Mouse (Mus musculus) limb, embryonic 14.5 days (tissue): ENCODE measurements around the gene Mios. TPM values are rescaled to one million over a fixed set of nuclear protein-coding genes. Genes with fewer than 3 reads are reported as not detected.

ENCODE experiments used
- ATAC-seq: fragments of 200-750 bp; cut with Nextera tagmentation; 2 replicates; pipeline ENCODE4 v1.8.0; 2017; ENCODE audit warnings: low read depth, moderate number of reproducible peaks, moderate TSS enrichment; ENCODE audit not compliant: low FRiP score
- DNase-seq: peaks from one replicate; pipeline ENCODE4 v3.0.0-alpha.2; 2015; ENCODE audit warnings: low spot score
- H3K27ac ChIP-seq: fragments of 300-500 bp; sonication (generic); replicated peaks from 2 replicates; pipeline ENCODE4 v1.5.1; 2014; ENCODE audit warnings: low read depth, mild to moderate bottlenecking, low read length, moderate library complexity, mixed read lengths
- H3K27me3 ChIP-seq: fragments of 300-500 bp; sonication (generic); 2 replicates; pipeline ENCODE4 v1.6.1; 2014; ENCODE audit warnings: low read length, mixed read lengths; ENCODE audit not compliant: control insufficient read depth, insufficient read depth
- H3K36me3 ChIP-seq: fragments of 300-500 bp; sonication (generic); 2 replicates; pipeline ENCODE4 v1.6.1; 2014; ENCODE audit warnings: mild to moderate bottlenecking, low read length, moderate library complexity, mixed read lengths; ENCODE audit not compliant: control insufficient read depth, insufficient read depth
- H3K4me1 ChIP-seq: fragments of 300-500 bp; sonication (generic); 2 replicates; pipeline ENCODE4 v1.6.1; 2014; ENCODE audit warnings: antibody characterized with exemption, low read length, mixed read lengths; ENCODE audit not compliant: control insufficient read depth, insufficient read depth
- H3K4me2 ChIP-seq: fragments of 300-500 bp; sonication (generic); replicated peaks from 2 replicates; pipeline ENCODE4 v1.6.1; 2014; ENCODE audit warnings: low read depth, mild to moderate bottlenecking, low read length, moderate library complexity; ENCODE audit not compliant: severe bottlenecking
- H3K4me3 ChIP-seq: fragments of 300-500 bp; sonication (generic); replicated peaks from 2 replicates; pipeline ENCODE4 v1.5.1; 2014; ENCODE audit warnings: low read length
- H3K9ac ChIP-seq: fragments of 300-500 bp; sonication (generic); 2 replicates; pipeline ENCODE4 v1.6.1; 2014; ENCODE audit warnings: mild to moderate bottlenecking, low read depth, low read length, moderate library complexity; ENCODE audit not compliant: severe bottlenecking
- H3K9me3 ChIP-seq: fragments of 300-500 bp; sonication (generic); 2 replicates; pipeline ENCODE4 v1.6.1; 2016; ENCODE audit warnings: low read length; ENCODE audit not compliant: control insufficient read depth
- POLR2A ChIP-seq: fragments of 200-500 bp; IDR thresholded peaks from 2 replicates; pipeline ENCODE4 v1.8.0; 2012; ENCODE audit warnings: inconsistent platforms, mild to moderate bottlenecking, moderate library complexity, borderline replicate concordance; ENCODE audit not compliant: insufficient read depth, insufficient read length; ENCODE audit errors: extremely low read depth
- WGBS: fragments of 180-500 bp; shearing (Covaris S2); extraction: QIAGEN DNeasy Blood & Tissue Kit; methylation state at CpG from one replicate; pipeline ENCODE4 v1.1.7; 2014; 5-methylcytosine and 5-hydroxymethylcytosine counted together
- polyA plus RNA-seq, 2 experiments: library from polyadenylated mRNA; depleted of rRNA in 1 of 2; stranded (reverse) in 1 of 2; unstranded in 1 of 2; fragments of >200 nt; fragmentation: Nextera tagmentation in 1 of 2; extraction: Ambion mirVana in 1 of 2; gene quantifications; 2 replicates each; pipeline versions ENCODE4 v1.2.1 to v1.2.3; 2012 to 2014

Gene Mios
- polyA plus RNA-seq, 2 experiments: 14.4 to 26.1 TPM

GRCm38 (mm10) chr6:8276431-8276830 is 67.4 kb downstream of the Mios start:
- WGBS: 76% methylated on average over 4 of the region's 4 CpGs
- Histone ChIP-seq H3K27ac (no peak overlapping the region), H3K9ac (no peak overlapping the region), H3K4me2 (no peak overlapping the region), H3K4me1 (no peaks in the 10 kb centered on the region; the same call in 1 of the 2 replicates), H3K27me3 (no peaks in the 10 kb centered on the region), H3K4me3 (no peak overlapping the region), H3K9me3 (no peaks in the 10 kb centered on the region), H3K36me3 (0 out of 2 replicates have a peak, but pooled peaks cover 2% of the 10 kb centered on the region)
- no peak for TF ChIP-seq POLR2A
- DNase-seq (no peak), ATAC-seq (no peak)

DNA sequence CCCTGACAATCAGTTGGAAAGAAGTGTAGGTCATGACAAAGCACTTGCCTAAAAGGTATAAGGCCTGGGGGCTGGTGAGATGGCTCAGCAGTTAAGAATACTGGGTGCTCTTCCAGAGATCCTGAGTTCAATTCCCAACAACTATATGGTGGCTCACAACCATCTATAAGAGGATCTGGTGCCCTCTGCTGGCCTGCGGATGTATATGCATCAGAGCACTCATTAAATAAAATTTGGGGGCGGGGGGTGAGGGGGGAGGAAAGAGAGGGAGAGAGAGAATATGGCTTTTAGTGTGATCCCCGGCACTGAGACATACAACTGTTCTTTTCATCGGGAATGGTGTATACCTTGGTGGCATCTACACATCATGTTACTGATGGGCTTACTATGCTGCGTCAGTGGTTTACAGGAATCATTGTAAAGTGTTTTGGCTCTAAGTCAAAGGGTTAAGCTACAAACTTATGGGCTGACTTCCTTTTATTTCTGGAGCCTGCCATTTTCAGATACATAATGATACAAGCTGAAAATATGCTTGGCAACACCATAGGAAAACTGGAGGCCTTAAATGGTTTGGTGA is 69.5 kb downstream of the Mios start:
- no peak overlapping the region for H3K4me2 ChIP-seq
- TF ChIP-seq POLR2A: no peak
- WGBS: 83% methylated on average over 5 of the region's 5 CpGs
- no peaks in the 10 kb centered on the region for H3K36me3 ChIP-seq
- H3K9me3 ChIP-seq: no peaks in the 10 kb centered on the region
- H3K9ac ChIP-seq: no peak overlapping the region
- no peaks in the 10 kb centered on the region for H3K27me3 ChIP-seq
- no peak overlapping the region for H3K27ac ChIP-seq
- H3K4me1 ChIP-seq: no peaks in the 10 kb centered on the region; the same call in 1 of the 2 replicates
- no peak for ATAC-seq
- H3K4me3 ChIP-seq: no peak overlapping the region
- DNase-seq: no peak

GRCm38 (mm10) chr6:8283255-8283654 is 74.2 kb downstream of the Mios start:
- no peak overlapping the region for H3K27ac ChIP-seq
- WGBS: 87% methylated on average over 4 of the region's 4 CpGs
- no peaks in the 10 kb centered on the region for H3K4me1 ChIP-seq
- no peak overlapping the region for H3K9ac ChIP-seq
- H3K9me3 ChIP-seq: no peaks in the 10 kb centered on the region
- no peak overlapping the region for H3K4me2 ChIP-seq
- no peaks in the 10 kb centered on the region for H3K36me3 ChIP-seq
- no peak for DNase-seq
- no peak overlapping the region for H3K4me3 ChIP-seq
- no peak for TF ChIP-seq POLR2A
- ATAC-seq: no peak
- H3K27me3 ChIP-seq: no peaks in the 10 kb centered on the region

- no peak for TF ChIP-seq POLR2A
- Histone ChIP-seq H3K27ac (no peak overlapping the region), H3K4me1 (no peaks in the 10 kb centered on the region)
Measured at GRCm38 (mm10) chr6:8285401-8285960, 76.5 kb downstream of the Mios start.

More at GRCm38 (mm10) chr6:8285401-8285960, 76.5 kb downstream of the Mios start:
- ATAC-seq (no peak), DNase-seq (no peak)
- Histone ChIP-seq H3K36me3 (no peaks in the 10 kb centered on the region), H3K27me3 (no peaks in the 10 kb centered on the region), H3K4me2 (no peak overlapping the region), H3K9me3 (no peaks in the 10 kb centered on the region), H3K9ac (no peak overlapping the region), H3K4me3 (no peak overlapping the region)
- 70% methylated on average over 3 of the region's 3 CpGs for WGBS

Other genes starting within 250 kb of the Mios start
- 0.49 and 0.50 TPM in 2 replicates for gene Col28a1, start 16.6 kb upstream of the Mios start, polyA plus RNA-seq (2012; rRNA removed)
- 0.28 and 0.30 TPM in 2 replicates for gene Col28a1, start 16.6 kb upstream of the Mios start, polyA plus RNA-seq (2014; fragmentation: Nextera tagmentation; extraction: Ambion mirVana)
- 47.1 and 79.3 TPM in 2 replicates for gene Rpa3, start 50.0 kb downstream of the Mios start, polyA plus RNA-seq (2012; rRNA removed)
- 131 and 136 TPM in 2 replicates for gene Rpa3, start 50.0 kb downstream of the Mios start, polyA plus RNA-seq (2014; fragmentation: Nextera tagmentation; extraction: Ambion mirVana)
- 10.7 and 10.9 TPM in 2 replicates for gene Umad1, start 50.1 kb downstream of the Mios start, polyA plus RNA-seq (2012; rRNA removed)
- gene Umad1, start 50.1 kb downstream of the Mios start, polyA plus RNA-seq (2014; fragmentation: Nextera tagmentation; extraction: Ambion mirVana): 16.3 and 16.6 TPM in 2 replicates
- 14.7 and 15.5 TPM in 2 replicates for gene Gm45062, start 50.2 kb downstream of the Mios start, polyA plus RNA-seq (2012; rRNA removed)
- gene Gm45062, start 50.2 kb downstream of the Mios start, polyA plus RNA-seq (2014; fragmentation: Nextera tagmentation; extraction: Ambion mirVana): 8.0 and 8.7 TPM in 2 replicates